8 mouse cellular contexts compared by ENCODE assay signal in the genomic region with DNA sequence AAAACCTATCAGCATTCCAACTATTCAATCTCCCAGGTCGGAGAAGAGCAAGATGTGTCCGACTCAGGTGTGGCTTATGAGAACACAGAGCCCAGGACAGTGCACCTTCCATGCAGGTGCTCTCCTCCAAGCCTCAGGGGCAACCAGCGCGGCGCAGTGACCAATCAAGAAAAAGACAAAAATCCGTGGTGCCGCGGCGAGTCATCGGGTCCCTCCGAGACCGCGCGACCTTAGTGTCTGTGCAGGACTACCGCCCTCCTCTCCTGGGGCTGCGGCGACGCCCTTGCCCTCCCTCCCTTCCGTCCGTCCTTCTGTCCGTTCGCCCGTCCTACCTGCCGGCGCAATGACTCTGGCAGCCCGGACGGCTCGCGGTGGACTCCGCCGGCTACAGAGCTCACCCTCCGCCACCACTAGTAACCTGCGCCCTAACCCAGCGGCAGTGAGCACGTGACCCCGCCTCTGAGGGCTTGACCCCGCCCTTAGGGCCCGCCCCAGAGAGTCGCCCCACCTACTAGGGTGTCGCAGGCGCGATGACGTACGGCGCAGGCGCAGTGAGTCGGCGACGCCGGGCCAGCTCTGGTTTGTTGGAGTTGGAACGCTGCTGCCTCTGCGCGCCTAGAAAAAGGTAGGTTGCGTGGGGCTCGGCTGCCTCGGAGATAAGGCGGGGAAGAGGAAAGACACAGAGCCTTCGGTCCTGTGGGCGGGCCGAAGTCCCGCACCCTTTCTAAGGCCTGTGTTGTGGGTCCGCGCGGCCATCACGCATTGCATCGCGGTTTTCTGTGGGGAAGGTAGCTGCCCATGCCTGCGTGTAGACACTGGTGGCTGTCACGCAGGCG. TPM values are rescaled to one million over a fixed set of nuclear protein-coding genes. Genes with fewer than 3 reads are reported as not detected.
DNase-seq lines count a peak whose midpoint lies in the region; ATAC-seq lines count a peak whose summit lies in the region.

Gene Serac1, minus strand, starts transcription at position 455 of the 836 bp plus-strand sequence.
Gene Gtf2h5, plus strand, starts transcription at position 500 of the 836 bp plus-strand sequence.

- no peaks in the 10 kb centered on the region for H3K36me3 ChIP-seq in hindbrain, embryonic 16.5 days (ENCODE audit: control insufficient read depth, insufficient read depth, low read length)
- H3K36me3 ChIP-seq in macrophage (ENCODE audit: inconsistent target) = peaks cover 16% of the 10 kb centered on the region

- H3K79me2 ChIP-seq in macrophage (ENCODE audit: inconsistent target) = peaks cover 57% of the 10 kb centered on the region

- H3K4me3 ChIP-seq in hindbrain, embryonic 16.5 days (ENCODE audit: low read length) = peak within 1 kb of the TSS; percentile 98
- peak within 1 kb of the TSS; percentile 92 for H3K4me3 ChIP-seq in macrophage (ENCODE audit: inconsistent target)

- H3K4me2 ChIP-seq in hindbrain, embryonic 16.5 days (ENCODE audit: low read length) = peak within 1 kb of the TSS; percentile 69

- peaks cover 22% of the 10 kb centered on the region for H3K4me1 ChIP-seq in hindbrain, embryonic 16.5 days (ENCODE audit: control insufficient read depth, insufficient read depth, low read depth, low read length)

- WGBS in hindbrain, embryonic 16.5 days = under 1% methylated on average over 64 of the region's 70 CpGs
- WGBS in macrophage (ENCODE audit: missing documents) = under 1% methylated on average over 70 of the region's 70 CpGs

- H3K9ac ChIP-seq in hindbrain, embryonic 16.5 days (ENCODE audit: low read depth, low read length) = peak within 1 kb of the TSS; percentile 95

- DNase-seq in T-cell, adult 2 months (ENCODE audit: low spot score) = peak; percentile 98
- DNase-seq in cerebellum, postnatal 36 days = peak; percentile 99
- DNase-seq in frontal cortex, postnatal 36 days (ENCODE audit: low spot score in 2 of 2) = peak; percentile 98 to 99
- DNase-seq in left cerebral cortex, adult 18-20 months (ENCODE audit: low spot score in 2 of 2) = peak; percentile 98 to 99
- DNase-seq in right cerebral cortex, adult 18-20 months = peak; percentile 98
- DNase-seq in urinary bladder, postnatal 10 days (ENCODE audit: low spot score) = peak; percentile 92

- ATAC-seq in hindbrain, embryonic 16.5 days = peak; percentile 95

- H3K9me3 ChIP-seq in hindbrain, embryonic 16.5 days (ENCODE audit: control insufficient read depth, low read length) = no peaks in the 10 kb centered on the region

- peak within 1 kb of the TSS; percentile 90 for H3K27ac ChIP-seq in hindbrain, embryonic 16.5 days (ENCODE audit: low read depth, low read length)
- H3K27ac ChIP-seq in macrophage = peak within 1 kb of the TSS; percentile 44

- no peaks in the 10 kb centered on the region for H3K27me3 ChIP-seq in hindbrain, embryonic 16.5 days (replicated peaks; ENCODE audit: control insufficient read depth, insufficient read depth, low read length)

RNA-seq across cellular contexts. Expression of gene Serac1, which starts in this region (rescaled TPM):
- polyA plus RNA-seq in hindbrain, embryonic 16.5 days (2015; fragmentation: Nextera tagmentation; extraction: Ambion mirVana) = 11.8 and 12.5 TPM in 2 replicates
- total RNA-seq in left cerebral cortex, adult 18-20 months (2021) = 10 to 100 TPM; 16.1 to 17.3 TPM
- total RNA-seq in macrophage (2018; cell fraction: chromatin; rRNA removed) = 10 to 100 TPM; 11.4 to 62.4 (median 30.8) TPM
- 1 to 10 TPM; 1.8 to 8.1 (median 3.4) TPM for total RNA-seq in macrophage (2018; cell fraction: cytosol; rRNA removed)
- 10 to 100 TPM in 21 of 26 experiments, 1 to 10 TPM in 5; 7.3 to 48.5 (median 17.4) TPM for total RNA-seq in macrophage (2018; cell fraction: nucleus; rRNA removed)
- polyA plus RNA-seq in macrophage (2018) = 3.6 to 5.3 TPM (median 3.6 TPM) in 3 replicates

RNA-seq across cellular contexts. Expression of gene Gtf2h5, which starts in this region (rescaled TPM):
- 201 and 227 TPM in 2 replicates for polyA plus RNA-seq in hindbrain, embryonic 16.5 days (2015; fragmentation: Nextera tagmentation; extraction: Ambion mirVana)
- 100 to 1,000 TPM; 104 to 113 TPM for total RNA-seq in left cerebral cortex, adult 18-20 months (2021)
- total RNA-seq in macrophage (2018; cell fraction: chromatin; rRNA removed) = 10 to 100 TPM in 16 of 26 experiments, 1 to 10 TPM in 10; 3.1 to 25.4 (median 10.4) TPM
- 10 to 100 TPM; 38.6 to 63.9 (median 51.7) TPM for total RNA-seq in macrophage (2018; cell fraction: cytosol; rRNA removed)
- total RNA-seq in macrophage (2018; cell fraction: nucleus; rRNA removed) = 10 to 100 TPM in 23 of 26 experiments, 1 to 10 TPM in 3; 5.7 to 46.1 (median 17.8) TPM
- 32.2 to 52.2 TPM (median 36.2 TPM) in 3 replicates for polyA plus RNA-seq in macrophage (2018)

Comparison
In these comparisons a context has a peak if more than half of its experiments do, and no peak if none do; other contexts are left out.
1. Peak in every context shown above with its lines: DNase-seq, ATAC-seq, H3K4me3 ChIP-seq and H3K27ac ChIP-seq.